Mouse (Mus musculus) E14TG2a.4 (cell line): ENCODE measurements around the gene Nlrx1.

Source experiments
- CTCF ChIP-seq: conservative IDR thresholded peaks from 2 replicates; pipeline ENCODE4 v1.5.1; 2014; ENCODE audit warnings: low read length
- NANOG ChIP-seq: IDR thresholded peaks from 2 replicates; pipeline ENCODE4 v1.6.1; 2014; ENCODE audit warnings: borderline replicate concordance, low read length, mixed read lengths

GRCm38 (mm10) chr9:44267319-44268026, 926 bp downstream of the Nlrx1 start:
- TF ChIP-seq CTCF (no peak), NANOG (no peak)
